11 mouse cellular contexts compared by ENCODE assay signal in the genomic region with DNA sequence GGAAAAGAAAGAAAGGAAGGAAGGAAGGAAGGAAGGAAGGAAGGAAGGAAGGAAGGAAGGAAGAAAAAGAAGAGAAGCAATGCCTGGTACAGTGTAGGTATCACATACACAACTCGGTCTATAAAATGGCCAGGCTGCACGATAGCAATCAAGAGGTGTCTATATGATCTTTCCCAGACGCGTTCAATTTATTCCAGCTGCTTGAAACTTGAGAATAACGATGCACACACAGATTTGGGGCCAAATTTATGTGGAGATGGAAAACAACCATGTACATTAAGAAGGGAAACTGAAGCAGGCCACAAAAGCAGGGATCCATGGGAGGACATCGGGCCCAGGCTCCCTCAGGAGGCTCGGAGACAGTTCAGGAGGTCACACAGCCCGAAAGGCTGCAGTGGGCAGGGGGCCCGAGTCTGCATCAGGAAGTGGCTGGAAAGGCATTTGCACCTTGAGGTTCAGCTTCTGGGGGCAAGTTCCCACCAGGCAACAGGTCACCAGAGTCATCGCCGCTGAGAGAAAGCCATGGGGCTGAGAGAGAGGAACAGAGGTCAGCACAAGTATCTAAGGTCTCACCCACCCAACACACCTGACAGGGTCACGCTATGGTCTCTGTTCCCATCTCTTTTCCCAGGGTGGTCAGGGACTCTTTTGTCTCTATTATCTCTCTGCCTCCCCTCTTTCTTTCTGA. TPM values are rescaled to one million over a fixed set of nuclear protein-coding genes. Genes with fewer than 3 reads are reported as not detected.
DNase-seq lines count a peak whose midpoint lies in the region; ATAC-seq lines count a peak whose summit lies in the region.
"Had no signal": no experiment of that assay in that cellular context is flagged by ENCODE, and none has a peak within 500 bp of the region (broad histone marks: within the 10 kb centered on the region; RNA-seq: fewer than 3 reads in every experiment).

No protein-coding gene starts in this region.

- DNase-seq in kidney, postnatal 10 days: peak; percentile 36
- DNase-seq in kidney, adult 9 months: no peak
- peak; percentile 46 for DNase-seq in embryonic facial prominence, embryonic 10.5 days (ENCODE audit: low spot score)
- DNase-seq in layer of hippocampus, adult 9-10 months (ENCODE audit: low spot score): no peak
- DNase-seq in natural killer cell, adult 2 months (ENCODE audit: low spot score in 2 of 2): no peak
- DNase-seq: B cell, adult 2 months; layer of hippocampus, adult 9-11 months; right cerebral cortex, adult 18-20 months had no signal

- peaks cover 6% of the 10 kb centered on the region for H3K36me3 ChIP-seq in forebrain, embryonic 12.5 days (replicated peaks)
- no peaks in the 10 kb centered on the region for H3K36me3 ChIP-seq in forebrain, embryonic 16.5 days (ENCODE audit: control insufficient read depth, insufficient read depth)
- H3K36me3 ChIP-seq in embryonic facial prominence, embryonic 10.5 days (replicated peaks): peaks cover 20% of the 10 kb centered on the region
- peaks cover 10% of the 10 kb centered on the region for H3K36me3 ChIP-seq in limb, embryonic 12.5 days

- no peak overlapping the region for H3K4me3 ChIP-seq in forebrain, embryonic 12.5 days (replicated peaks)
- H3K4me3 ChIP-seq in forebrain, embryonic 16.5 days (replicated peaks; ENCODE audit: low read length): no peak overlapping the region
- peak overlapping the region; percentile 24; the same call in 1 of the 2 replicates for H3K4me3 ChIP-seq in embryonic facial prominence, embryonic 10.5 days
- no peak overlapping the region for H3K4me3 ChIP-seq in limb, embryonic 12.5 days (replicated peaks)

- H3K9ac ChIP-seq in forebrain, embryonic 12.5 days: no peak overlapping the region
- H3K9ac ChIP-seq in forebrain, embryonic 16.5 days (replicated peaks; ENCODE audit: low read depth, low read length): no peak overlapping the region
- no peak overlapping the region for H3K9ac ChIP-seq in limb, embryonic 12.5 days (replicated peaks)

- WGBS in forebrain, embryonic 12.5 days: 67% methylated on average over 12 of the region's 12 CpGs
- WGBS in forebrain, embryonic 16.5 days: 71% methylated on average over 12 of the region's 12 CpGs
- 38% methylated on average over 12 of the region's 12 CpGs for WGBS in embryonic facial prominence, embryonic 10.5 days
- WGBS in limb, embryonic 12.5 days: 22% methylated on average over 12 of the region's 12 CpGs

- 0 out of 2 replicates have a peak, but pooled peaks cover 6% of the 10 kb centered on the region for H3K27me3 ChIP-seq in forebrain, embryonic 12.5 days
- H3K27me3 ChIP-seq in forebrain, embryonic 16.5 days (replicated peaks; ENCODE audit: control insufficient read depth, insufficient read depth, low read length): no peaks in the 10 kb centered on the region
- H3K27me3 ChIP-seq in embryonic facial prominence, embryonic 10.5 days (replicated peaks; ENCODE audit: low read depth, poor library complexity, severe bottlenecking): no peaks in the 10 kb centered on the region
- H3K27me3 ChIP-seq in limb, embryonic 12.5 days: no peaks in the 10 kb centered on the region

- peaks cover 13% of the 10 kb centered on the region; the same call in 1 of the 2 replicates for H3K4me1 ChIP-seq in forebrain, embryonic 12.5 days
- H3K4me1 ChIP-seq in forebrain, embryonic 16.5 days (replicated peaks; ENCODE audit: control insufficient read depth, insufficient read depth, low read length): peaks cover 11% of the 10 kb centered on the region
- peaks cover 48% of the 10 kb centered on the region for H3K4me1 ChIP-seq in embryonic facial prominence, embryonic 10.5 days
- H3K4me1 ChIP-seq in limb, embryonic 12.5 days (replicated peaks): peaks cover 35% of the 10 kb centered on the region

- peak overlapping the region; percentile 42; the same call in 1 of the 2 replicates for H3K27ac ChIP-seq in forebrain, embryonic 12.5 days
- no peak overlapping the region for H3K27ac ChIP-seq in forebrain, embryonic 16.5 days (ENCODE audit: low read length)
- H3K27ac ChIP-seq in embryonic facial prominence, embryonic 10.5 days (replicated peaks): peak overlapping the region; percentile 86
- H3K27ac ChIP-seq in limb, embryonic 12.5 days: peak overlapping the region; percentile 91

- no peak for ATAC-seq in forebrain, embryonic 12.5 days (ENCODE audit: low FRiP score)
- no peak for ATAC-seq in forebrain, embryonic 16.5 days
- ATAC-seq in limb, embryonic 12.5 days (ENCODE audit: insufficient number of reproducible peaks, insufficient read depth, low FRiP score, low TSS enrichment, low read depth): no peak

- no peak overlapping the region for H3K4me2 ChIP-seq in forebrain, embryonic 12.5 days
- no peak overlapping the region for H3K4me2 ChIP-seq in forebrain, embryonic 16.5 days (ENCODE audit: low read length)
- peak overlapping the region; percentile 23; the same call in 1 of the 2 replicates for H3K4me2 ChIP-seq in limb, embryonic 12.5 days

- H3K9me3 ChIP-seq in forebrain, embryonic 12.5 days: no peaks in the 10 kb centered on the region
- no peaks in the 10 kb centered on the region for H3K9me3 ChIP-seq in forebrain, embryonic 16.5 days (ENCODE audit: control insufficient read depth, low read length)
- no peaks in the 10 kb centered on the region for H3K9me3 ChIP-seq in embryonic facial prominence, embryonic 10.5 days
- H3K9me3 ChIP-seq in limb, embryonic 12.5 days: no peaks in the 10 kb centered on the region

RNA-seq across cellular contexts. Expression of a gene that starts 1.0 kb away (rescaled TPM):
- 80.5 and 101 TPM in 2 replicates for polyA plus RNA-seq in forebrain, embryonic 12.5 days (2016; fragmentation: Nextera tagmentation; extraction: Ambion mirVana)
- polyA plus RNA-seq in forebrain, embryonic 16.5 days (2015; fragmentation: Nextera tagmentation; extraction: Ambion mirVana): 50.8 and 66.2 TPM in 2 replicates
- 144 and 156 TPM in 2 replicates for polyA plus RNA-seq in embryonic facial prominence, embryonic 10.5 days (2016; fragmentation: Nextera tagmentation; extraction: Ambion mirVana)
- polyA plus RNA-seq in limb, embryonic 12.5 days (2016; fragmentation: Nextera tagmentation; extraction: Ambion mirVana): 261 and 271 TPM in 2 replicates

RNA-seq across cellular contexts. Expression of a gene that starts 10.7 kb away (rescaled TPM):
- polyA plus RNA-seq in forebrain, embryonic 12.5 days (2016; fragmentation: Nextera tagmentation; extraction: Ambion mirVana): 8.3 and 9.6 TPM in 2 replicates
- polyA plus RNA-seq in forebrain, embryonic 16.5 days (2015; fragmentation: Nextera tagmentation; extraction: Ambion mirVana): 17.7 and 24.4 TPM in 2 replicates
- 6.0 and 7.0 TPM in 2 replicates for polyA plus RNA-seq in embryonic facial prominence, embryonic 10.5 days (2016; fragmentation: Nextera tagmentation; extraction: Ambion mirVana)
- polyA plus RNA-seq in limb, embryonic 12.5 days (2016; fragmentation: Nextera tagmentation; extraction: Ambion mirVana): 12.3 and 13.4 TPM in 2 replicates

RNA-seq across cellular contexts. Expression of a gene that starts 30.5 kb away (rescaled TPM):
- 17.1 and 18.2 TPM in 2 replicates for polyA plus RNA-seq in forebrain, embryonic 12.5 days (2016; fragmentation: Nextera tagmentation; extraction: Ambion mirVana)
- 13.3 and 13.6 TPM in 2 replicates for polyA plus RNA-seq in forebrain, embryonic 16.5 days (2015; fragmentation: Nextera tagmentation; extraction: Ambion mirVana)
- 23.3 and 24.4 TPM in 2 replicates for polyA plus RNA-seq in embryonic facial prominence, embryonic 10.5 days (2016; fragmentation: Nextera tagmentation; extraction: Ambion mirVana)
- 21.2 and 21.7 TPM in 2 replicates for polyA plus RNA-seq in limb, embryonic 12.5 days (2016; fragmentation: Nextera tagmentation; extraction: Ambion mirVana)

RNA-seq across cellular contexts. Expression of a gene that starts 30.7 kb away (rescaled TPM):
- polyA plus RNA-seq in forebrain, embryonic 12.5 days (2016; fragmentation: Nextera tagmentation; extraction: Ambion mirVana): 53.7 and 54.4 TPM in 2 replicates
- polyA plus RNA-seq in forebrain, embryonic 16.5 days (2015; fragmentation: Nextera tagmentation; extraction: Ambion mirVana): 60.8 and 65.7 TPM in 2 replicates
- 70.8 and 74.7 TPM in 2 replicates for polyA plus RNA-seq in embryonic facial prominence, embryonic 10.5 days (2016; fragmentation: Nextera tagmentation; extraction: Ambion mirVana)
- polyA plus RNA-seq in limb, embryonic 12.5 days (2016; fragmentation: Nextera tagmentation; extraction: Ambion mirVana): 60.6 and 69.7 TPM in 2 replicates

RNA-seq across cellular contexts. Expression of a gene that starts 31.3 kb away (rescaled TPM):
- 1,226 and 1,285 TPM in 2 replicates for polyA plus RNA-seq in forebrain, embryonic 12.5 days (2016; fragmentation: Nextera tagmentation; extraction: Ambion mirVana)
- polyA plus RNA-seq in forebrain, embryonic 16.5 days (2015; fragmentation: Nextera tagmentation; extraction: Ambion mirVana): 860 and 958 TPM in 2 replicates
- polyA plus RNA-seq in embryonic facial prominence, embryonic 10.5 days (2016; fragmentation: Nextera tagmentation; extraction: Ambion mirVana): 1,885 and 1,917 TPM in 2 replicates
- polyA plus RNA-seq in limb, embryonic 12.5 days (2016; fragmentation: Nextera tagmentation; extraction: Ambion mirVana): 1,572 and 1,576 TPM in 2 replicates

Comparison
In these comparisons a context has a peak if more than half of its experiments do, and no peak if none do; other contexts are left out.
1. DNase-seq: peak in kidney, postnatal 10 days (single experiment) and embryonic facial prominence, embryonic 10.5 days (single experiment); none in kidney, adult 9 months (single experiment), layer of hippocampus, adult 9-10 months (single experiment) and natural killer cell, adult 2 months (0 of 2).